Mouse (Mus musculus): Measurements from ENCODE around the gene Cux1. TPM values are rescaled to one million over a fixed set of nuclear protein-coding genes. Genes with fewer than 3 reads are reported as not detected.

The Cux1 gene
- polyA plus RNA-seq, 1 experiment from 2014 or later, result 17.1 TPM

- no peak overlapping the region for H3K27ac ChIP-seq (replicated peaks)
- no peaks in the 10 kb centered on the region for H3K27me3 ChIP-seq
- H3K4me3 ChIP-seq (replicated peaks), result no peak overlapping the region
- 18% methylated on average over 6 of the region's 6 CpGs for WGBS (ENCODE audit: insufficient replicate concordance)
- H3K9me3 ChIP-seq (replicated peaks), result no peaks in the 10 kb centered on the region
- H3K4me2 ChIP-seq, result no peak overlapping the region
- peaks cover 38% of the 10 kb centered on the region for H3K4me1 ChIP-seq (replicated peaks)
- no peaks in the 10 kb centered on the region for H3K36me3 ChIP-seq (replicated peaks)
- ATAC-seq (ENCODE audit: insufficient read depth), result no peak
- no peak overlapping the region for H3K9ac ChIP-seq
These were observed 66.9 kb downstream of the Cux1 start for GRCm38 (mm10) chr5:136500307-136500871.

GRCm38 (mm10) chr5:136499316-136499715 lies 68.0 kb downstream of the Cux1 start:
- Histone ChIP-seq H3K4me3 (replicated peaks) (no peak overlapping the region), H3K4me1 (replicated peaks) (peaks cover 39% of the 10 kb centered on the region), H3K9me3 (replicated peaks) (no peaks in the 10 kb centered on the region), H3K27me3 (no peaks in the 10 kb centered on the region), H3K27ac (replicated peaks) (no peak overlapping the region), H3K4me2 (no peak overlapping the region), H3K9ac (no peak overlapping the region), H3K36me3 (replicated peaks) (no peaks in the 10 kb centered on the region)
- WGBS (ENCODE audit: insufficient replicate concordance), result 72% methylated on average over 2 of the region's 2 CpGs
- ATAC-seq (ENCODE audit: insufficient read depth), result no peak

- no peak for ATAC-seq (ENCODE audit: insufficient read depth)
- Histone ChIP-seq H3K27me3 (no peaks in the 10 kb centered on the region), H3K36me3 (replicated peaks) (no peaks in the 10 kb centered on the region), H3K4me2 (no peak overlapping the region), H3K4me3 (replicated peaks) (no peak overlapping the region), H3K4me1 (replicated peaks) (peaks cover 37% of the 10 kb centered on the region), H3K9ac (no peak overlapping the region), H3K9me3 (replicated peaks) (no peaks in the 10 kb centered on the region), H3K27ac (replicated peaks) (no peak overlapping the region)
- WGBS (ENCODE audit: insufficient replicate concordance), result 77% methylated on average over 3 of the region's 3 CpGs
These were observed 68.5 kb downstream of the Cux1 start for GRCm38 (mm10) chr5:136498741-136499140.

GRCm38 (mm10) chr5:136497301-136497700 lies 70.0 kb downstream of the Cux1 start:
- WGBS (ENCODE audit: insufficient replicate concordance), result 82% methylated on average over 2 of the region's 2 CpGs
- no peaks in the 10 kb centered on the region for H3K27me3 ChIP-seq
- H3K9me3 ChIP-seq (replicated peaks), result no peaks in the 10 kb centered on the region
- no peak overlapping the region for H3K9ac ChIP-seq
- peaks cover 29% of the 10 kb centered on the region for H3K4me1 ChIP-seq (replicated peaks)
- H3K4me3 ChIP-seq (replicated peaks), result no peak overlapping the region
- no peaks in the 10 kb centered on the region for H3K36me3 ChIP-seq (replicated peaks)
- ATAC-seq (ENCODE audit: insufficient read depth), result no peak
- no peak overlapping the region for H3K27ac ChIP-seq (replicated peaks)
- H3K4me2 ChIP-seq, result no peak overlapping the region

- H3K4me1 ChIP-seq (replicated peaks), result peaks cover 26% of the 10 kb centered on the region
- no peaks in the 10 kb centered on the region for H3K36me3 ChIP-seq (replicated peaks)
- ATAC-seq (ENCODE audit: insufficient read depth), result no peak
- no peak overlapping the region for H3K9ac ChIP-seq
- no peak overlapping the region for H3K27ac ChIP-seq (replicated peaks)
- WGBS (ENCODE audit: insufficient replicate concordance), result 48% methylated on average over 3 of the region's 3 CpGs
- H3K27me3 ChIP-seq, result no peaks in the 10 kb centered on the region
- no peak overlapping the region for H3K4me3 ChIP-seq (replicated peaks)
- H3K9me3 ChIP-seq (replicated peaks), result no peaks in the 10 kb centered on the region
- H3K4me2 ChIP-seq, result no peak overlapping the region
These were observed 71.7 kb downstream of the Cux1 start for GRCm38 (mm10) chr5:136495581-136495980.

GRCm38 (mm10) chr5:136494927-136495326 lies 72.4 kb downstream of the Cux1 start:
- H3K36me3 ChIP-seq (replicated peaks), result no peaks in the 10 kb centered on the region
- H3K4me2 ChIP-seq, result no peak overlapping the region
- ATAC-seq (ENCODE audit: insufficient read depth), result no peak
- H3K9ac ChIP-seq, result no peak overlapping the region
- H3K27ac ChIP-seq (replicated peaks), result no peak overlapping the region
- peaks cover 20% of the 10 kb centered on the region for H3K4me1 ChIP-seq (replicated peaks)
- no peak overlapping the region for H3K4me3 ChIP-seq (replicated peaks)
- H3K9me3 ChIP-seq (replicated peaks), result no peaks in the 10 kb centered on the region
- no peaks in the 10 kb centered on the region for H3K27me3 ChIP-seq
- 69% methylated on average over 7 of the region's 7 CpGs for WGBS (ENCODE audit: insufficient replicate concordance)

GRCm38 (mm10) chr5:136494288-136494687 lies 73.0 kb downstream of the Cux1 start:
- WGBS (ENCODE audit: insufficient replicate concordance), result 21% methylated on average over 2 of the region's 2 CpGs
- Histone ChIP-seq H3K27ac (replicated peaks) (no peak overlapping the region), H3K9ac (no peak overlapping the region), H3K27me3 (no peaks in the 10 kb centered on the region), H3K36me3 (replicated peaks) (no peaks in the 10 kb centered on the region), H3K4me1 (replicated peaks) (peaks cover 17% of the 10 kb centered on the region), H3K4me2 (no peak overlapping the region), H3K9me3 (replicated peaks) (no peaks in the 10 kb centered on the region), H3K4me3 (replicated peaks) (no peak overlapping the region)
- no peak for ATAC-seq (ENCODE audit: insufficient read depth)

- peaks cover 20% of the 10 kb centered on the region for H3K4me1 ChIP-seq (replicated peaks)
- 69% methylated on average over 5 of the region's 5 CpGs for WGBS (ENCODE audit: insufficient replicate concordance)
- H3K27ac ChIP-seq (replicated peaks), result no peak overlapping the region
- no peak overlapping the region for H3K4me3 ChIP-seq (replicated peaks)
- peaks cover 5% of the 10 kb centered on the region; the same call in 1 of the 2 replicates for H3K36me3 ChIP-seq (replicated peaks)
- no peaks in the 10 kb centered on the region for H3K27me3 ChIP-seq
- ATAC-seq (ENCODE audit: insufficient read depth), result no peak
- no peak overlapping the region for H3K4me2 ChIP-seq
- H3K9ac ChIP-seq, result no peak overlapping the region
- no peaks in the 10 kb centered on the region for H3K9me3 ChIP-seq (replicated peaks)
These were observed 77.8 kb downstream of the Cux1 start for GRCm38 (mm10) chr5:136489450-136489849.

- H3K9ac ChIP-seq, result no peak overlapping the region
- H3K9me3 ChIP-seq (replicated peaks), result no peaks in the 10 kb centered on the region
- WGBS (ENCODE audit: insufficient replicate concordance), result 53% methylated on average over 3 of the region's 3 CpGs
- H3K4me3 ChIP-seq (replicated peaks), result no peak overlapping the region
- peaks cover 17% of the 10 kb centered on the region for H3K4me1 ChIP-seq (replicated peaks)
- no peak; the same call in 1 of the 2 replicates for ATAC-seq (ENCODE audit: insufficient read depth)
- H3K27ac ChIP-seq (replicated peaks), result no peak overlapping the region; the same call in 1 of the 2 replicates
- peaks cover 7% of the 10 kb centered on the region; the same call in 1 of the 2 replicates for H3K36me3 ChIP-seq (replicated peaks)
- no peaks in the 10 kb centered on the region for H3K27me3 ChIP-seq
- no peak overlapping the region for H3K4me2 ChIP-seq
These were observed 78.6 kb downstream of the Cux1 start for GRCm38 (mm10) chr5:136488721-136489120.

- H3K4me2 ChIP-seq, result no peak overlapping the region
- H3K4me3 ChIP-seq (replicated peaks), result no peak overlapping the region
- H3K27ac ChIP-seq (replicated peaks), result no peak overlapping the region
- no peak overlapping the region for H3K9ac ChIP-seq
- 21% methylated on average over 1 of the region's 1 CpGs for WGBS (ENCODE audit: insufficient replicate concordance)
- ATAC-seq (ENCODE audit: insufficient read depth), result no peak; the same call in 1 of the 2 replicates
- peaks cover 14% of the 10 kb centered on the region for H3K4me1 ChIP-seq (replicated peaks)
- H3K27me3 ChIP-seq, result no peaks in the 10 kb centered on the region
- peaks cover 7% of the 10 kb centered on the region; the same call in 1 of the 2 replicates for H3K36me3 ChIP-seq (replicated peaks)
- no peaks in the 10 kb centered on the region for H3K9me3 ChIP-seq (replicated peaks)
These were observed 79.1 kb downstream of the Cux1 start for GRCm38 (mm10) chr5:136488223-136488622.

GRCm38 (mm10) chr5:136487397-136488093 lies 79.7 kb downstream of the Cux1 start:
- peaks cover 15% of the 10 kb centered on the region for H3K4me1 ChIP-seq (replicated peaks)
- H3K9ac ChIP-seq, result no peak overlapping the region
- H3K4me2 ChIP-seq, result no peak overlapping the region
- peaks cover 7% of the 10 kb centered on the region; the same call in 1 of the 2 replicates for H3K36me3 ChIP-seq (replicated peaks)
- H3K27me3 ChIP-seq, result no peaks in the 10 kb centered on the region
- no peaks in the 10 kb centered on the region for H3K9me3 ChIP-seq (replicated peaks)
- H3K27ac ChIP-seq (replicated peaks), result no peak overlapping the region
- no peak overlapping the region for H3K4me3 ChIP-seq (replicated peaks)
- 28% methylated on average over 11 of the region's 11 CpGs for WGBS (ENCODE audit: insufficient replicate concordance)
- no peak for ATAC-seq (ENCODE audit: insufficient read depth)

All from liver, embryonic 15.5 days (tissue).